Mouse (Mus musculus): ENCODE measurements around the gene Zfp760. TPM values are rescaled to one million over a fixed set of nuclear protein-coding genes. Genes with fewer than 3 reads are reported as not detected.

Zfp760 gene
- polyA plus RNA-seq (2012; rRNA removed), result 12.1 and 14.0 TPM in 2 replicates

DNA sequence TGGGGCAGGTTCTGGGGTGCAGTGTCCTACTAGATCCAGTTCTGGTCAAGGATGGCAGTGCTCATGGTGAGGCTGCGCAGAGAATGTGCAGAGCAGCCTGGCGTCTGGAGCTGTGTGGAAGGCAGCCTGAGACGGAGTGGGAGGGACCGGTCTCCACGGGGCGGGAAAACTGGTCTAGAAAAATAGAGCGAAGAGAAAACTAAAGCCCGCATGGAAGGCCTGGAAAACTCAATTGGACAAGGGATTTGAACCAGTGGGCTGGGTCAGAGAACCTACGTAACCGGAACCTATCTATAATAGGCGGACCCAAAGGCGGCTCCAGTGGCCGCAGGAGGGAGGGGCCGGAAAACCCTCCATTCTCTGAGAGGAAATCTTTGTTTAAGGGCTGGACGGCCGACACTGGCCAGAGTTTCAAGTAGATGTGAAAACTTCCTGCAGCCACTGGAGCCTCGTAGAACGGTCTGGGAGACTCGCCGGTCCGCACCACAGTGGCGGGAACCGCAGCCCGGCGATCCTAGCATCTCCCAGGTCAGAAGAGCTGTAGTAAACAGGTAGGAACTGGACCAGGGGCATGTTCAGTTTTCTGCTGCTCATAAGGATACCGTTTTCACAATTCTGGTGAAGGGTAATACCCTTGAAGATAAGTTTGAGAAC is at the start of gene Zfp760:
TSS of gene Zfp760 (plus strand) at position 399 of the 654 bp plus-strand sequence.

DNA sequence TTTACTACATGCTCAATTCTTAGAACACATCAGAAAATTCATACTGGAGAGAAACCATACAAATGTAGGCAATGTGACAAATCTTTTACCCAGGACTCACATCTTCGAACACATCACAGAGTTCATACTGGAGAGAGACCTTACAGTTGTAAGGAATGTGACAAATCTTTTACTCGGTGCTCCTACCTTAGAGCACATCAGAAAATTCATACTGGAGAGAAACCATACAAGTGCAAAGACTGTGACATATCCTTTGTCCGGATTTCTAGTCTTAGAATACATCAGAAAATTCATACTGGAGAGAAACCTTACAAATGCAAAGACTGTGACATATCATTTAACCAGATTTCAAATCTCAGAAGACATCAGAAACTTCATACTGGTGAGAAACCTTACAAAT is 16.0 kb upstream of the Zfp760 start, which contains the start of gene Gm10226:
TSS of gene Gm10226 (plus strand) at position 301 of the 400 bp plus-strand sequence.

DNA sequence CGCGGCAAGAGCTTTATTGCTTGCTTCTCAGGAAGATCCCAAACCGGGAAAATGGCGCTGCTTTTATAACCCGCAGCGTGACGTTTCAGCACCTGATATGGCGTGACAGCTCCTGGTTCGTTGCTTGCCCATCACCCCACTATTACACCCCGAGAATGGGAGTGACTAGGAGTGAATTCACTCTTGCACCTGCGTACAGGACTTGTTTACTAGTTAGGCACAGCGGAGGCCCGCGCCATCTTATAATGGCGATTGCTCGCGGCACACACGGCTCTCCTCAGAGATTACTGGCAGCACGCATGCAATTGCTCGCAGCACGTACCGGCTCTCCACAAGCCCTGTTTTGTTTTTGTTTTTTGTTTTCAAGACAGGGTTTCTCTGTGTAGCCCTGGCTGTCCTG is 23.0 kb downstream of the Zfp760 start, which contains the start of gene Zfp229:
TSS of gene Zfp229 (plus strand) at position 301 of the 400 bp plus-strand sequence.

Other genes starting within 250 kb of the Zfp760 start
- gene Zfp53, start 218.7 kb upstream of the Zfp760 start, polyA plus RNA-seq (2012; rRNA removed), result 5.2 and 5.9 TPM in 2 replicates
- 3.0 and 3.2 TPM in 2 replicates for gene Zfp52, start 172.2 kb upstream of the Zfp760 start, polyA plus RNA-seq (2012; rRNA removed)
- gene Zfp948, start 140.7 kb upstream of the Zfp760 start, polyA plus RNA-seq (2012; rRNA removed), result 18.7 and 21.0 TPM in 2 replicates
- gene Zfp983, start 57.1 kb upstream of the Zfp760 start, polyA plus RNA-seq (2012; rRNA removed), result 11.0 and 11.3 TPM in 2 replicates
- 11.8 and 12.2 TPM in 2 replicates for gene Gm10226, start 15.9 kb upstream of the Zfp760 start, polyA plus RNA-seq (2012; rRNA removed)
- gene Zfp229, start 23.1 kb downstream of the Zfp760 start, polyA plus RNA-seq (2012; rRNA removed), result 7.6 and 7.8 TPM in 2 replicates
- gene Zfp820, start 138.0 kb downstream of the Zfp760 start, polyA plus RNA-seq (2012; rRNA removed), result 1.1 and 1.2 TPM in 2 replicates
- 5.9 and 6.0 TPM in 2 replicates for gene Zfp995, start 202.2 kb downstream of the Zfp760 start, polyA plus RNA-seq (2012; rRNA removed)